ENCODE assay signal across 25 mouse cellular contexts in genomic region chr9:65556349-65556748, GRCm38 (mm10). TPM values are rescaled to one million over a fixed set of nuclear protein-coding genes. Genes with fewer than 3 reads are reported as not detected.
DNase-seq lines count a peak whose midpoint lies in the region; ATAC-seq and TF ChIP-seq lines count a peak whose summit lies in the region.
"Had no signal": no experiment of that assay in that cellular context is flagged by ENCODE, and none has a peak within 500 bp of the region (broad histone marks: within the 10 kb centered on the region; RNA-seq: fewer than 3 reads in every experiment).

No protein-coding gene starts in this region.

- ATAC-seq in liver, embryonic 12.5 days: no peak
- ATAC-seq in liver, postnatal 0 days: no peak
- no peak for ATAC-seq in liver, embryonic 14.5 days (ENCODE audit: insufficient read depth)
- ATAC-seq in stomach, embryonic 16.5 days (ENCODE audit: insufficient read depth, low FRiP score): no peak
- ATAC-seq in granulocyte monocyte progenitor cell, adult 5-6 weeks (replicated peaks; ENCODE audit: poor library complexity, severe bottlenecking): no peak
- ATAC-seq: CD4-positive, CD25-positive, alpha-beta regulatory T cell, adult 4 months; forebrain, postnatal 0 days; hindbrain, embryonic 16.5 days; inflammation-experienced regulatory T-cells, adult 6 months had no signal

- H3K27ac ChIP-seq in liver, embryonic 12.5 days: peak overlapping the region; percentile 98
- no peak overlapping the region; the same call in 1 of the 2 replicates for H3K27ac ChIP-seq in liver, postnatal 0 days (ENCODE audit: low read depth)
- H3K27ac ChIP-seq in embryonic facial prominence, embryonic 10.5 days (replicated peaks): peak overlapping the region; percentile 5
- peak overlapping the region; percentile 94 for H3K27ac ChIP-seq in liver, embryonic 14.5 days
- H3K27ac ChIP-seq in stomach, embryonic 16.5 days (ENCODE audit: low read length): peak overlapping the region; percentile 83; the same call in 1 of the 2 replicates
- H3K27ac ChIP-seq: embryonic facial prominence, embryonic 13.5 days; forebrain, embryonic 12.5 days; hindbrain, embryonic 12.5 days had no signal

- no peaks in the 10 kb centered on the region for H3K9me3 ChIP-seq in liver, embryonic 12.5 days (replicated peaks)
- H3K9me3 ChIP-seq in liver, postnatal 0 days (ENCODE audit: low read length): no peaks in the 10 kb centered on the region
- H3K9me3 ChIP-seq in embryonic facial prominence, embryonic 10.5 days: no peaks in the 10 kb centered on the region
- no peaks in the 10 kb centered on the region for H3K9me3 ChIP-seq in liver, embryonic 14.5 days (ENCODE audit: control insufficient read depth, low read length)
- H3K9me3 ChIP-seq in stomach, embryonic 16.5 days (replicated peaks; ENCODE audit: control insufficient read depth, low read length): no peaks in the 10 kb centered on the region
- H3K9me3 ChIP-seq: embryonic facial prominence, embryonic 13.5 days; forebrain, embryonic 12.5 days; G1E; heart, embryonic 13.5 days; hindbrain, embryonic 12.5 days had no signal

- TF ChIP-seq EP300 in liver, postnatal 0 days (IDR thresholded peaks at IDR 0.05; ENCODE audit: low read depth): no peak
- TF ChIP-seq EP300 in liver, embryonic 14.5 days (IDR thresholded peaks at IDR 0.05; ENCODE audit: low read depth): no peak

- TF ChIP-seq CTCF in liver, postnatal 0 days (IDR thresholded peaks at IDR 0.05; ENCODE audit: low read depth): no peak
- no peak for TF ChIP-seq CTCF in liver, embryonic 14.5 days (IDR thresholded peaks at IDR 0.05; ENCODE audit: low read depth)

- no peaks in the 10 kb centered on the region for H3K27me3 ChIP-seq in liver, embryonic 12.5 days (replicated peaks)
- H3K27me3 ChIP-seq in liver, postnatal 0 days (ENCODE audit: insufficient read depth, low read length): no peaks in the 10 kb centered on the region
- no peaks in the 10 kb centered on the region for H3K27me3 ChIP-seq in embryonic facial prominence, embryonic 10.5 days (replicated peaks; ENCODE audit: low read depth, poor library complexity, severe bottlenecking)
- H3K27me3 ChIP-seq in liver, embryonic 14.5 days (ENCODE audit: control insufficient read depth, insufficient read depth, low read length): no peaks in the 10 kb centered on the region
- H3K27me3 ChIP-seq in stomach, embryonic 16.5 days (ENCODE audit: control insufficient read depth, insufficient read depth, low read length): no peaks in the 10 kb centered on the region
- H3K27me3 ChIP-seq: embryonic facial prominence, embryonic 13.5 days; forebrain, embryonic 12.5 days; heart, embryonic 13.5 days; hindbrain, embryonic 12.5 days had no signal

- DNase-seq in liver, postnatal 0 days: no peak
- DNase-seq in embryonic facial prominence, embryonic 10.5 days (ENCODE audit: low spot score): no peak
- no peak for DNase-seq in liver, embryonic 14.5 days (ENCODE audit: low read depth in 3 of 3, low spot score in 3 of 3)
- no peak for DNase-seq in left cerebral cortex, adult 18-20 months (ENCODE audit: low spot score in 2 of 2)
- DNase-seq: adrenal gland, postnatal 10 days; cerebellum, adult 11-12 months; cerebellum, adult 9-10 months; cerebellum, postnatal 25 days; forebrain, postnatal 0 days; gastrocnemius, postnatal 25 days; heart, postnatal 36 days had no signal

- no peak overlapping the region for H3K4me3 ChIP-seq in liver, embryonic 12.5 days
- H3K4me3 ChIP-seq in liver, postnatal 0 days (ENCODE audit: low read depth, low read length): no peak overlapping the region
- no peak overlapping the region for H3K4me3 ChIP-seq in embryonic facial prominence, embryonic 10.5 days
- H3K4me3 ChIP-seq in liver, embryonic 14.5 days (ENCODE audit: insufficient read depth in 1 of 2, low read depth in 2 of 2, low read length in 2 of 2): no peak overlapping the region
- H3K4me3 ChIP-seq in stomach, embryonic 16.5 days (replicated peaks; ENCODE audit: low read length): no peak overlapping the region
- H3K4me3 ChIP-seq: embryonic facial prominence, embryonic 13.5 days; forebrain, embryonic 12.5 days; heart, embryonic 13.5 days; hindbrain, embryonic 12.5 days had no signal

- H3K4me2 ChIP-seq in liver, embryonic 12.5 days: peak overlapping the region; percentile 69
- H3K4me2 ChIP-seq in liver, postnatal 0 days (ENCODE audit: low read depth, low read length): no peak overlapping the region
- no peak overlapping the region for H3K4me2 ChIP-seq in liver, embryonic 14.5 days (ENCODE audit: low read depth)
- no peak overlapping the region for H3K4me2 ChIP-seq in stomach, embryonic 16.5 days (ENCODE audit: low read depth, low read length)
- H3K4me2 ChIP-seq: embryonic facial prominence, embryonic 13.5 days; forebrain, embryonic 12.5 days; heart, embryonic 13.5 days; hindbrain, embryonic 12.5 days had no signal

- peaks cover 96% of the 10 kb centered on the region for H3K36me3 ChIP-seq in liver, embryonic 12.5 days
- H3K36me3 ChIP-seq in liver, postnatal 0 days (replicated peaks; ENCODE audit: insufficient read depth, low read length): peaks cover 79% of the 10 kb centered on the region
- H3K36me3 ChIP-seq in embryonic facial prominence, embryonic 10.5 days (replicated peaks): peaks cover 78% of the 10 kb centered on the region
- H3K36me3 ChIP-seq in liver, embryonic 14.5 days (replicated peaks; ENCODE audit: control insufficient read depth, insufficient read depth, low read depth): peaks cover 90% of the 10 kb centered on the region
- peaks cover 13% of the 10 kb centered on the region; the same call in 1 of the 2 replicates for H3K36me3 ChIP-seq in stomach, embryonic 16.5 days (ENCODE audit: control insufficient read depth, insufficient read depth, low read length)

- peak overlapping the region; percentile 65 for H3K9ac ChIP-seq in liver, embryonic 12.5 days
- H3K9ac ChIP-seq in liver, postnatal 0 days (replicated peaks): no peak overlapping the region
- 0 out of 2 replicates have a peak overlapping the region, but pooled peaks have one; percentile 28 for H3K9ac ChIP-seq in liver, embryonic 14.5 days (replicated peaks)
- H3K9ac ChIP-seq in stomach, embryonic 16.5 days (ENCODE audit: low read length): no peak overlapping the region
- H3K9ac ChIP-seq: embryonic facial prominence, embryonic 13.5 days; forebrain, embryonic 12.5 days; forebrain, postnatal 0 days; heart, embryonic 13.5 days; hindbrain, embryonic 12.5 days had no signal

- WGBS in liver, embryonic 12.5 days (ENCODE audit: insufficient replicate concordance): 90% methylated on average over 8 of the region's 8 CpGs
- WGBS in liver, postnatal 0 days (ENCODE audit: insufficient replicate concordance): 90% methylated on average over 8 of the region's 8 CpGs
- 97% methylated on average over 8 of the region's 8 CpGs for WGBS in embryonic facial prominence, embryonic 10.5 days
- WGBS in liver, embryonic 14.5 days (ENCODE audit: insufficient replicate concordance): 91% methylated on average over 8 of the region's 8 CpGs
- WGBS in stomach, embryonic 16.5 days: 92% methylated on average over 8 of the region's 8 CpGs

- peaks cover 89% of the 10 kb centered on the region for H3K4me1 ChIP-seq in liver, embryonic 12.5 days
- peaks cover 53% of the 10 kb centered on the region for H3K4me1 ChIP-seq in liver, postnatal 0 days (ENCODE audit: insufficient read depth)
- H3K4me1 ChIP-seq in embryonic facial prominence, embryonic 10.5 days: peaks cover 31% of the 10 kb centered on the region
- peaks cover 61 to 74% of the 10 kb centered on the region in 2 experiments for H3K4me1 ChIP-seq in liver, embryonic 14.5 days (replicated peaks; ENCODE audit: control insufficient read depth in 2 of 2, insufficient read depth in 2 of 2, low read length in 1 of 2)
- H3K4me1 ChIP-seq in stomach, embryonic 16.5 days (ENCODE audit: control insufficient read depth, insufficient read depth, low read length): peaks cover 24% of the 10 kb centered on the region

RNA-seq across cellular contexts. Expression of gene Plekho2, which starts 23.5 kb away (rescaled TPM):
- polyA plus RNA-seq in liver, embryonic 12.5 days (2016; fragmentation: Nextera tagmentation; extraction: Ambion mirVana): 37.2 and 39.1 TPM in 2 replicates
- polyA plus RNA-seq in liver, postnatal 0 days (2015; fragmentation: Nextera tagmentation; extraction: Ambion mirVana): 14.3 and 14.5 TPM in 2 replicates
- 14.3 and 15.2 TPM in 2 replicates for polyA plus RNA-seq in embryonic facial prominence, embryonic 10.5 days (2016; fragmentation: Nextera tagmentation; extraction: Ambion mirVana)
- 15.5 and 15.7 TPM in 2 replicates for polyA plus RNA-seq in liver, embryonic 14.5 days (2012; rRNA removed)
- polyA plus RNA-seq in liver, embryonic 14.5 days (2014; fragmentation: Nextera tagmentation; extraction: Ambion mirVana): 21.5 and 24.2 TPM in 2 replicates
- polyA plus RNA-seq in stomach, embryonic 16.5 days (2015; fragmentation: Nextera tagmentation; extraction: Ambion mirVana): 21.4 and 23.0 TPM in 2 replicates
- 15.4 and 20.2 TPM in 2 replicates for total RNA-seq in granulocyte monocyte progenitor cell, adult 5-6 weeks (2014; fragmentation: Nextera tagmentation)
- total RNA-seq in granulocyte monocyte progenitor cell, adult 5-6 weeks (2017): 7.1 and 12.6 TPM in 2 replicates
- 10 to 100 TPM; 11.6 to 18.2 TPM for total RNA-seq in left cerebral cortex, adult 18-20 months (2021)

RNA-seq across cellular contexts. Expression of gene Pif1, which starts 30.6 kb away (rescaled TPM):
- polyA plus RNA-seq in liver, embryonic 12.5 days (2016; fragmentation: Nextera tagmentation; extraction: Ambion mirVana): 16.1 and 17.4 TPM in 2 replicates
- polyA plus RNA-seq in liver, postnatal 0 days (2015; fragmentation: Nextera tagmentation; extraction: Ambion mirVana): 3.2 and 3.5 TPM in 2 replicates
- polyA plus RNA-seq in embryonic facial prominence, embryonic 10.5 days (2016; fragmentation: Nextera tagmentation; extraction: Ambion mirVana): 27.7 and 28.0 TPM in 2 replicates
- polyA plus RNA-seq in liver, embryonic 14.5 days (2012; rRNA removed): 10.8 and 11.9 TPM in 2 replicates
- 6.8 and 7.7 TPM in 2 replicates for polyA plus RNA-seq in liver, embryonic 14.5 days (2014; fragmentation: Nextera tagmentation; extraction: Ambion mirVana)
- polyA plus RNA-seq in stomach, embryonic 16.5 days (2015; fragmentation: Nextera tagmentation; extraction: Ambion mirVana): 12.2 and 12.7 TPM in 2 replicates
- 5.3 and 5.4 TPM in 2 replicates for total RNA-seq in granulocyte monocyte progenitor cell, adult 5-6 weeks (2014; fragmentation: Nextera tagmentation)
- 8.7 and 13.2 TPM in 2 replicates for total RNA-seq in granulocyte monocyte progenitor cell, adult 5-6 weeks (2017)
- total RNA-seq in left cerebral cortex, adult 18-20 months (2021): under 1 TPM; 0.45 to 0.46 TPM
- total RNA-seq: gastrocnemius, adult 18-20 months; gastrocnemius, postnatal 25 days; heart, adult 8-10 months had no signal

RNA-seq across cellular contexts. Expression of gene Ankdd1a, which starts 36.4 kb away (rescaled TPM):
- not detected in 2 replicates for polyA plus RNA-seq in liver, embryonic 12.5 days (2016; fragmentation: Nextera tagmentation; extraction: Ambion mirVana)
- not detected in 2 replicates for polyA plus RNA-seq in liver, postnatal 0 days (2015; fragmentation: Nextera tagmentation; extraction: Ambion mirVana)
- polyA plus RNA-seq in embryonic facial prominence, embryonic 10.5 days (2016; fragmentation: Nextera tagmentation; extraction: Ambion mirVana): not detected in 2 replicates
- polyA plus RNA-seq in liver, embryonic 14.5 days (2012; rRNA removed): 0.06 TPM in 1 of 2 replicates, not detected in the other
- polyA plus RNA-seq in liver, embryonic 14.5 days (2014; fragmentation: Nextera tagmentation; extraction: Ambion mirVana): not detected in 2 replicates
- 0.19 and 0.65 TPM in 2 replicates for polyA plus RNA-seq in stomach, embryonic 16.5 days (2015; fragmentation: Nextera tagmentation; extraction: Ambion mirVana)
- total RNA-seq in granulocyte monocyte progenitor cell, adult 5-6 weeks (2014; fragmentation: Nextera tagmentation): not detected in 2 replicates
- total RNA-seq in granulocyte monocyte progenitor cell, adult 5-6 weeks (2017): not detected in 2 replicates
- total RNA-seq in left cerebral cortex, adult 18-20 months (2021): 1 to 10 TPM; 2.3 to 3.7 TPM
- total RNA-seq: gastrocnemius, adult 18-20 months; gastrocnemius, postnatal 25 days; heart, adult 8-10 months; heart, postnatal 36 days had no signal
- polyA plus RNA-seq: embryonic facial prominence, embryonic 13.5 days; G1E; heart, embryonic 13.5 days; heart, postnatal 0 days; hindbrain, embryonic 12.5 days; inflammation-experienced regulatory T-cells, adult 6 months had no signal

Comparison
In these comparisons a context has a peak if more than half of its experiments do, and no peak if none do; other contexts are left out.
1. H3K9ac ChIP-seq: peak in liver, embryonic 12.5 days (single experiment) and liver, embryonic 14.5 days (single experiment); none in liver, postnatal 0 days (single experiment) and stomach, embryonic 16.5 days (single experiment).